Mouse (Mus musculus) ES-E14 (cell line): ENCODE data around the gene Mrm1. TPM values are rescaled to one million over a fixed set of nuclear protein-coding genes. Genes with fewer than 3 reads are reported as not detected.

Source experiments
- DNase-seq: peaks from one replicate; pipeline ENCODE4 v3.0.0-alpha.2; 2013; ENCODE audit warnings: low read depth, low spot score
- H3K27ac ChIP-seq: 2 replicates; pipeline ENCODE4 v1.5.1; 2012; ENCODE audit warnings: low read depth, mild to moderate bottlenecking, low read length, moderate library complexity, mixed read lengths; ENCODE audit not compliant: poor library complexity, insufficient read depth, severe bottlenecking
- H3K36me3 ChIP-seq: 2 replicates; pipeline ENCODE4 v1.6.1; 2012; ENCODE audit warnings: mild to moderate bottlenecking, low read length, moderate library complexity, mixed read lengths; ENCODE audit not compliant: control insufficient read depth, poor library complexity, insufficient read depth, severe bottlenecking
- H3K4me1 ChIP-seq, 2 experiments: fragments of 150-350 bp in 1 of 2; sonication (generic) in 1 of 2; 2 replicates each; pipeline ENCODE4 v1.6.1; 2012; ENCODE audit warnings: low read length in 2 of 2, mild to moderate bottlenecking in 1 of 2, mixed read lengths in 1 of 2; ENCODE audit not compliant: control insufficient read depth in 2 of 2, insufficient read depth in 2 of 2, poor library complexity in 1 of 2
- H3K4me3 ChIP-seq, 2 experiments: fragments of 150-350 bp in 1 of 2; sonication (generic) in 1 of 2; 2 replicates each; pipeline ENCODE4 v1.5.1; 2012; ENCODE audit warnings: low read length in 2 of 2, low read depth in 1 of 2, mild to moderate bottlenecking in 1 of 2, mixed read lengths in 1 of 2; ENCODE audit not compliant: insufficient read depth in 1 of 2, poor library complexity in 1 of 2, severe bottlenecking in 1 of 2
- H3K9ac ChIP-seq: 2 replicates; pipeline ENCODE4 v1.6.1; 2012; ENCODE audit warnings: low read depth, mild to moderate bottlenecking, low read length, mixed read lengths; ENCODE audit not compliant: poor library complexity, insufficient read depth, severe bottlenecking
- H3K9me3 ChIP-seq: fragments of 150-350 bp; sonication (generic); 2 replicates; pipeline ENCODE4 v1.6.1; 2012; ENCODE audit warnings: low read depth, mild to moderate bottlenecking, low read length; ENCODE audit not compliant: control insufficient read depth, insufficient read depth
- CHD2 ChIP-seq: IDR thresholded peaks from 2 replicates; pipeline ENCODE4 v1.6.1; 2014; ENCODE audit warnings: mild to moderate bottlenecking, low read depth, low read length, inconsistent platforms
- HCFC1 ChIP-seq: IDR thresholded peaks from 2 replicates; pipeline ENCODE4 v1.6.1; 2012; ENCODE audit warnings: low read length, inconsistent platforms, borderline replicate concordance; ENCODE audit not compliant: insufficient read depth
- MAFK ChIP-seq: IDR thresholded peaks from 2 replicates; pipeline ENCODE4 v1.6.1; 2014; ENCODE audit warnings: mild to moderate bottlenecking, low read depth, low read length, inconsistent platforms; ENCODE audit not compliant: insufficient read depth
- ZC3H11A ChIP-seq: IDR thresholded peaks from 2 replicates; pipeline ENCODE4 v1.6.1; 2012; ENCODE audit warnings: low read depth, mild to moderate bottlenecking, inconsistent platforms, low read length, borderline replicate concordance
- ZNF384 ChIP-seq: IDR thresholded peaks from 2 replicates; pipeline ENCODE4 v1.6.1; 2012; ENCODE audit warnings: low read depth, low read length, inconsistent platforms
- in situ Hi-C, 2 experiments: fragments of 600-800 bp; cut with MboI; formaldehyde crosslinking; loops; one replicate each; pipeline ENCODE4 v1.15.1; 2025; ENCODE audit warnings: low sequenced_read_pairs in 2 of 2, inconsistent platforms in 1 of 2; ENCODE audit not compliant: unreplicated experiment in 2 of 2
- total RNA-seq: library from RNA; depleted of rRNA; stranded (reverse); fragments of 300-350 nt; gene quantifications from 2 replicates; pipeline ENCODE4 v1.2.3, GENCODE M21; 2012; rRNA removed

The Mrm1 gene
- total RNA-seq, 1 experiment, result 9.4 TPM

DNA sequence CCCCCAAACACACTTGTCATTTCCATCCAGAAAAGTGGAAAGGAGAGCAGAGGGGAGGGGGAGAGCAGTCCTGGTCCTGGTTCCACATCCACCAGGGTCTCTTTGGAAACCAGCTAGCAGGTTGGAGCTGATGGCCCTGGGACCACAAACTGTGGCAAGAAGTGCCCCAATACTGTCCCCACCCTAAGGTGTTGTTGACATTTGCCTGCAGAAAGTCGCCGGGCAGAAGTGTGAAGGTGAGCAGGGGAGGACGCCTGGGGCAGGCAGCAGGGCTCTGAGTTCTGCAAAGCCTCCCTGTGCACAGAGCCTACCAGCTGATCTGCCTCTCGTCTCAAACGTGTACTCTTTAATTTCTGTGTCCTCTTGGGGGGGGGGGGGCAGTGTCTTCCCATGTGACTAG is 54.2 kb downstream of the Mrm1 start:
- Histone ChIP-seq H3K4me3 (no peak overlapping the region), H3K9ac (no peak overlapping the region), H3K4me1 (peaks cover 0 to 8% of the 10 kb centered on the region in 2 experiments; a peak in 2 of 4 replicates), H3K27ac (no peak overlapping the region), H3K36me3 (no peaks in the 10 kb centered on the region), H3K9me3 (no peaks in the 10 kb centered on the region)
- no peak for DNase-seq
- in situ Hi-C loops, result no loop called here
- no peak for TF ChIP-seq MAFK
- no peak for TF ChIP-seq CHD2
- no peak for TF ChIP-seq ZNF384
- no peak for TF ChIP-seq ZC3H11A
- TF ChIP-seq HCFC1, result no peak

DNA sequence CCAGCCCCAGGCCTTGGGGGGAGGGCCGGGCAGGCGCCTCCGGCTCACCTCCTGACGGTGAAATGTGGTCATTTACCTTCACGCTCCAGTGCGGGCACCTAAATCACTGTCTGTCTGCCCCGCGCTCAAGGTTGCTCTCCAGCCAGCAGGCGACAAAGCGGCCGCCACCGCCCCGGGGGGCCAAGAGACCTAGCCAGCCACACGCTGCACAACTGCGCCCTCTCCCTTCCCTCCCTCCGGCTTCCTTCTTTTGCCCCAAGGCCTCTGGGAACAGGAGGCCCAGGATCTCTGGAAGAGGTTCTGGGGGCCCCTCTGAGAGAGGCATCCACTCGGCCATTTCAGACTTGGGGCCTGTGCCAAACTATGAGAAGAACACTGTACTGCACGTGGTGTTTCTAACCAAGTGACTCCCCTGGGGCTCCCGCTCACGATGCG is 54.8 kb downstream of the Mrm1 start:
- peak; percentile 36 for DNase-seq
- no peaks in the 10 kb centered on the region for H3K36me3 ChIP-seq
- H3K9ac ChIP-seq, result peak overlapping the region; percentile 15; the same call in 1 of the 2 replicates
- in situ Hi-C loops, result no loop called here
- peak overlapping the region; percentile 30 to 32; a peak in 2 of 4 replicates for H3K4me3 ChIP-seq
- H3K27ac ChIP-seq, result no peak overlapping the region
- no peaks in the 10 kb centered on the region for H3K9me3 ChIP-seq
- TF ChIP-seq ZC3H11A, result no peak
- TF ChIP-seq CHD2, result no peak
- no peak for TF ChIP-seq ZNF384
- TF ChIP-seq MAFK, result no peak
- TF ChIP-seq HCFC1, result no peak
- peaks cover 0 to 8% of the 10 kb centered on the region in 2 experiments; a peak in 2 of 4 replicates for H3K4me1 ChIP-seq

DNA sequence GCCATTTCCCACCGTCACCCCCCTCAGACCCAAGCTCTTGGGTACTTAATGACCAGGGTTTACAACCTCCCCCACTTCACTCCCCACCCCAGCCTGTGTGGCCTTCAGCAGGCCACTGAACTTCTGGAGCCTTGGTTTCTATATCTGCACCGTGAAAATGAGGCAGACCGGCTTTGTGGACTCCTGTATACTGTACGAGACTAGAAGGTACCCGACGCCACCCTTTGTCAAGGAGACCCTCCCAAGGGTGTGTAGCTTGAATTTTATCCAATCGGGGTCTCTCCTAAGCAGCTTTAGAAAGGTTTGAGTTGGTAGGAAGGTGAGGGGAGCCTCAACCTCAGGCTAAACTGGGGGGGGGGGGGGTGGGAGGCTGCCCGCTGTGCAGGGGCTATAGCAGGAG is 55.2 kb downstream of the Mrm1 start:
- Histone ChIP-seq H3K36me3 (no peaks in the 10 kb centered on the region), H3K27ac (no peak overlapping the region), H3K4me3 (peak overlapping the region; percentile 30 to 32; a peak in 2 of 4 replicates), H3K4me1 (peaks cover 0 to 8% of the 10 kb centered on the region in 2 experiments; a peak in 2 of 4 replicates), H3K9ac (no peak overlapping the region), H3K9me3 (no peaks in the 10 kb centered on the region)
- DNase-seq, result no peak
- in situ Hi-C loops, result no loop called here
- TF ChIP-seq CHD2, result no peak
- no peak for TF ChIP-seq ZC3H11A
- TF ChIP-seq MAFK, result no peak
- TF ChIP-seq ZNF384, result no peak
- no peak for TF ChIP-seq HCFC1

Other genes starting within 250 kb of the Mrm1 start
- 5.2 and 6.2 TPM in 2 replicates for gene Dhrs11, start 9.5 kb upstream of the Mrm1 start, total RNA-seq
- gene Ggnbp2, start 51.3 kb upstream of the Mrm1 start, total RNA-seq, result 38.6 and 59.1 TPM in 2 replicates
- 16.2 and 20.2 TPM in 2 replicates for gene Myo19, start 60.6 kb upstream of the Mrm1 start, total RNA-seq
- gene Pigw, start 60.8 kb upstream of the Mrm1 start, total RNA-seq, result 7.2 and 7.7 TPM in 2 replicates
- gene Znhit3, start 96.9 kb upstream of the Mrm1 start, total RNA-seq, result 57.4 and 80.4 TPM in 2 replicates
- 17.1 and 17.3 TPM in 2 replicates for gene Car4, start 138.3 kb upstream of the Mrm1 start, total RNA-seq